Mouse (Mus musculus) heart, postnatal 0 days (tissue): ENCODE measurements at regions not wholly inside any gene's neighbourhood (a gene's known extent, or its start where the extent isn't known, plus 50 kb on each side); places are given as distances from the start of the nearest gene placed in this dataset.

Experiments
- CTCF ChIP-seq: IDR thresholded peaks from 2 replicates; pipeline ENCODE4 v1.5.1; 2016; ENCODE audit warnings: antibody characterized with exemption, control low read depth, low read depth
- EP300 ChIP-seq: IDR thresholded peaks from 2 replicates; pipeline ENCODE4 v1.6.1; 2016; ENCODE audit warnings: antibody characterized with exemption, low read depth

DNA sequence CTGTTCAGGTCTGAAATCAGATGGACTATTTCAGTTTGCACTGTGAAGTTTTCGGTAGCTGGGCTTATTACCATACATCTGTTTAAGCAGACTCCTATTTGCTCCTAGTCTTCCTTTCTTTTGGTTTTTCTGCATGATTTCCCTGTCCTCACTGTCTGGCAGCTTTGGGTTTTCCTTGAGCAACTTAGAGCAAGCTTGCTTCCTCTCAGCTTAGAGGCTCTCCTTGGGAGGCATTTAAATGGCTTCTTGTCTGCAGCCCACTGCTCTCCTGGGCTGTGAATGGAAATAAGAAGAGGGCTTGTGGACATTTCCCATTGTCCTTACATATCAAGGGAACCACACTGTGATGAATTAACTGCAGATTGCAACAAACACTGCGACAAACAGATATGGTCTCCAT lies 566.9 kb downstream of the Gbe1 start:
- TF ChIP-seq EP300 (no peak), CTCF (no peak)
